In the genomic region with DNA sequence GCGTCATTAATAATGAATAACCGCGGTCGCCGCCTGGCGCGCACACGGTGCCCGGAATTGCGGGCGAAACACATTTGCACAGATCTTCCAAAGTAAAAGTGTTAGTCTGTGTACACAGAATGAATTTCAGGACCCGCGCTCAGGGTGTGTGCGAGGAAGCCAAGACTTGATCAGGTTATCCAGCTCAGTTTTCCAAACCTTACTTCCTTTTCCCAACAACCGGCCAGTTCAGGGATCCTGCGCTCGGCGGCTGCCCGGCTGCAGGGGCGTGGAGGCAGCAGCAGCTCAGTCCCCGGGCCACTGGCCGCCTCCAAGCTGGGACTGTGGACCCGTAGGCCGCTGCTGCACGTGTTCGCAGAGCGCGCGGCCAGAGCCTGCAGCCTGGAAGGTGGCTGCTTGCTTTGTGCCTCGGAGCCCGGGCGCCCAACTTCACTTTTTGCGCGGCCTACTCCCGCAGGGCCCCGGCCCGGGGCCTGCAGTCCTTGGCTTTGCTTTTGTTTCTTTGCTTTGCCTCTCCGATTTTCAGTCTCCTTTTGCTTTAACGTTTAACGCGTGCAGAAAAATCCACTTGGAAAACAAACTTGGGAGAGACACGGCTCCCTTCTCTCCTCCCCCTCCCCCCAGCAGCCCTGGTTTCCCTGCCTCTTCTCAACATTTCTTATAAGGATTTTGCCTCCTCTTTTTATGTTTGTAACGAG, we compare ENCODE assay signal across 9 mouse cellular contexts. TPM values are rescaled to one million over a fixed set of nuclear protein-coding genes. Genes with fewer than 3 reads are reported as not detected.
DNase-seq lines count a peak whose midpoint lies in the region; ATAC-seq and TF ChIP-seq lines count a peak whose summit lies in the region.
"Had no signal": no experiment of that assay in that cellular context is flagged by ENCODE, and none has a peak within 500 bp of the region (broad histone marks: within the 10 kb centered on the region; RNA-seq: fewer than 3 reads in every experiment).

No protein-coding gene starts in this region.

- peak overlapping the region; percentile 94 for H3K4me3 ChIP-seq in testis, adult 2 months (ENCODE audit: control insufficient read depth, low read depth, low read length)
- H3K4me3 ChIP-seq in heart, embryonic 13.5 days = peak overlapping the region; percentile 68
- peak overlapping the region; percentile 96 for H3K4me3 ChIP-seq in limb, embryonic 10.5 days
- H3K4me3 ChIP-seq in midbrain, postnatal 0 days (ENCODE audit: low read depth, low read length) = peak overlapping the region; percentile 84

- H3K36me3 ChIP-seq in testis, adult 2 months (ENCODE audit: control insufficient read depth, insufficient read depth, low read length) = no peaks in the 10 kb centered on the region
- H3K36me3 ChIP-seq in heart, embryonic 13.5 days = peaks cover 18% of the 10 kb centered on the region
- H3K36me3 ChIP-seq in limb, embryonic 10.5 days = peaks cover 19% of the 10 kb centered on the region
- peaks cover 4% of the 10 kb centered on the region; the same call in 1 of the 2 replicates for H3K36me3 ChIP-seq in midbrain, postnatal 0 days (ENCODE audit: insufficient read depth, low read length)

- H3K4me1 ChIP-seq in testis, adult 2 months (ENCODE audit: control insufficient read depth, insufficient read depth, low read length) = peaks cover 29% of the 10 kb centered on the region
- peaks cover 45% of the 10 kb centered on the region for H3K4me1 ChIP-seq in heart, embryonic 13.5 days
- H3K4me1 ChIP-seq in limb, embryonic 10.5 days = peaks cover 55% of the 10 kb centered on the region
- H3K4me1 ChIP-seq in midbrain, postnatal 0 days (ENCODE audit: insufficient read depth, low read length) = no peaks in the 10 kb centered on the region

- DNase-seq in testis, postnatal 10 days (ENCODE audit: low spot score) = no peak
- peak; percentile 86 for DNase-seq in embryo, embryonic 10 days (ENCODE audit: low spot score)
- peak; percentile 82 for DNase-seq in limb, embryonic 10.5 days (ENCODE audit: low spot score)
- peak; percentile 57 for DNase-seq in midbrain, postnatal 0 days (ENCODE audit: low spot score)
- DNase-seq in natural killer cell, adult 2 months (ENCODE audit: low spot score in 2 of 2) = no peak

- H3K27ac ChIP-seq in testis, adult 2 months (ENCODE audit: control insufficient read depth, insufficient read depth, low read depth, low read length) = no peak overlapping the region; the same call in 1 of the 2 replicates
- H3K27ac ChIP-seq in heart, embryonic 13.5 days (replicated peaks) = peak overlapping the region; percentile 94
- H3K27ac ChIP-seq in limb, embryonic 10.5 days = peak overlapping the region; percentile 98
- peak overlapping the region; percentile 93 for H3K27ac ChIP-seq in midbrain, postnatal 0 days (ENCODE audit: low read depth, low read length)

- peaks cover 9% of the 10 kb centered on the region for H3K27me3 ChIP-seq in testis, adult 2 months (ENCODE audit: control insufficient read depth, insufficient read depth, low read length)
- no peaks in the 10 kb centered on the region for H3K27me3 ChIP-seq in heart, embryonic 13.5 days (replicated peaks)
- no peaks in the 10 kb centered on the region for H3K27me3 ChIP-seq in limb, embryonic 10.5 days (ENCODE audit: low read depth, poor library complexity, severe bottlenecking)
- no peaks in the 10 kb centered on the region for H3K27me3 ChIP-seq in midbrain, postnatal 0 days (ENCODE audit: insufficient read depth, low read length)

- TF ChIP-seq POLR2A in testis, adult 2 months (IDR thresholded peaks at IDR 0.05; ENCODE audit: control insufficient read depth, low read depth, low read length) = 0 out of 2 replicates have a peak, but pooled peaks have one; percentile 0

- no peaks in the 10 kb centered on the region for H3K9me3 ChIP-seq in heart, embryonic 13.5 days
- no peaks in the 10 kb centered on the region for H3K9me3 ChIP-seq in limb, embryonic 10.5 days (replicated peaks)
- no peaks in the 10 kb centered on the region for H3K9me3 ChIP-seq in midbrain, postnatal 0 days (ENCODE audit: low read length)

- H3K9ac ChIP-seq in heart, embryonic 13.5 days = peak overlapping the region; percentile 92
- H3K9ac ChIP-seq in midbrain, postnatal 0 days (replicated peaks; ENCODE audit: low read length, poor library complexity, severe bottlenecking) = peak overlapping the region; percentile 84

- H3K4me2 ChIP-seq in heart, embryonic 13.5 days = peak overlapping the region; percentile 92
- H3K4me2 ChIP-seq in midbrain, postnatal 0 days (ENCODE audit: low read depth, low read length, poor library complexity, severe bottlenecking) = peak overlapping the region; percentile 99

- TF ChIP-seq CTCF in testis, adult 2 months (IDR thresholded peaks at IDR 0.05; ENCODE audit: control insufficient read depth, insufficient read depth, insufficient replicate concordance, low read depth, low read length) = no peak
- 0 out of 2 replicates have a peak, but pooled peaks have one; percentile 9 for TF ChIP-seq CTCF in midbrain, postnatal 0 days (IDR thresholded peaks at IDR 0.05)

- WGBS in heart, embryonic 13.5 days = under 1% methylated on average over 43 of the region's 43 CpGs
- WGBS in limb, embryonic 10.5 days = under 1% methylated on average over 43 of the region's 43 CpGs
- WGBS in midbrain, postnatal 0 days = under 1% methylated on average over 43 of the region's 43 CpGs

- no peak for ATAC-seq in heart, embryonic 13.5 days (ENCODE audit: extremely low read depth, insufficient number of reproducible peaks, low FRiP score, low TSS enrichment)
- ATAC-seq in midbrain, postnatal 0 days (ENCODE audit: low FRiP score) = no peak
- no peak for ATAC-seq in frontal cortex, adult (ENCODE audit: low TSS enrichment)

RNA-seq across cellular contexts. Expression of gene Bcl11a, which starts 4.0 kb away (rescaled TPM):
- 6.5 and 6.6 TPM in 2 replicates for polyA plus RNA-seq in testis, adult 2 months (2012; rRNA removed)
- polyA plus RNA-seq in heart, embryonic 13.5 days (2015; fragmentation: Nextera tagmentation; extraction: Ambion mirVana) = 15.3 and 15.9 TPM in 2 replicates
- polyA plus RNA-seq in limb, embryonic 10.5 days (2016; fragmentation: Nextera tagmentation; extraction: Ambion mirVana) = 41.4 and 75.0 TPM in 2 replicates
- 40.9 and 44.6 TPM in 2 replicates for total RNA-seq in midbrain, postnatal 0 days (2014; rRNA removed)
- 80.9 and 85.4 TPM in 2 replicates for polyA plus RNA-seq in midbrain, postnatal 0 days (2015; fragmentation: Nextera tagmentation; extraction: Ambion mirVana)

RNA-seq across cellular contexts. Expression of gene A830031A19Rik, which starts 7.0 kb away (rescaled TPM):
- not detected in 2 replicates for polyA plus RNA-seq in testis, adult 2 months (2012; rRNA removed)
- polyA plus RNA-seq in heart, embryonic 13.5 days (2015; fragmentation: Nextera tagmentation; extraction: Ambion mirVana) = not detected in 2 replicates
- polyA plus RNA-seq in limb, embryonic 10.5 days (2016; fragmentation: Nextera tagmentation; extraction: Ambion mirVana) = not detected in 2 replicates
- not detected in 2 replicates for total RNA-seq in midbrain, postnatal 0 days (2014; rRNA removed)
- 0.38 TPM in 1 of 2 replicates, not detected in the other for polyA plus RNA-seq in midbrain, postnatal 0 days (2015; fragmentation: Nextera tagmentation; extraction: Ambion mirVana)
- total RNA-seq: common myeloid progenitor, adult 5-6 weeks had no signal

Comparison
In these comparisons a context has a peak if more than half of its experiments do, and no peak if none do; other contexts are left out.
1. DNase-seq: peak in embryo, embryonic 10 days (single experiment), limb, embryonic 10.5 days (single experiment) and midbrain, postnatal 0 days (single experiment); none in testis, postnatal 10 days (single experiment) and natural killer cell, adult 2 months (0 of 2).
2. Peak in every context shown above with its lines, with median percentiles within 50 percentile points of each other: H3K4me3 ChIP-seq.